Mouse (Mus musculus): ENCODE measurements around the gene Chrnd.
A peak's percentile ranks its signal among the peaks of the same experiment; 100 is the strongest.

The Chrnd gene

DNA sequence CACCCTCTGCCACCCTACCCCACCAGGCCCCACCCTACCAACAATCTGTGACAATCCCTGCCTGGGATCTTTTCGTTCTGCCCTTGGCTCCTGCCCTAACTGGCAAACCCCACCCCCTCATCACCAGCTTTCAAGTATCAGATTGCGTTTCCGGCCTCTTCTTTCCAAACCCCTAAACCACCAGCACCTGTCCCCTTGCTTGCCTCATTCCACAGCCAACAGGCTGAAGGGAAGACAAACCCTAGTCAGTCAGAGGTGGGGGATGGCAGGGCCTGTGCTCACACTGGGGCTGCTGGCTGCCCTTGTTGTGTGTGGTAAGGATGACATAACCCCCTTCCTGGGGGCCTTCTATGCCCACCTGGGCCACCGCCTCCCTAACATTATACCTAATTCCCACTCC lies at the start of gene Chrnd:
TSS of gene Chrnd (plus strand) at position 179 of the 400 bp plus-strand sequence.
- H3K4me3 ChIP-seq (replicated peaks; ENCODE audit: low read length) = peak within 1 kb of the TSS; percentile 46; the same call in 1 of the 2 replicates
- peaks cover 57% of the 10 kb centered on the region for H3K27me3 ChIP-seq (ENCODE audit: insufficient read depth, low read length)
- H3K36me3 ChIP-seq (ENCODE audit: insufficient read depth, low read length) = no peaks in the 10 kb centered on the region
- H3K4me1 ChIP-seq (replicated peaks; ENCODE audit: low read depth, low read length) = peaks cover 49% of the 10 kb centered on the region
- no peaks in the 10 kb centered on the region for H3K9me3 ChIP-seq (ENCODE audit: low read length)
- TF ChIP-seq CTCF (conservative IDR thresholded peaks at IDR 0.05; ENCODE audit: low read length) (no peak), POU5F1 (IDR thresholded peaks at IDR 0.05; ENCODE audit: borderline replicate concordance, low read length) (no peak)

DNA sequence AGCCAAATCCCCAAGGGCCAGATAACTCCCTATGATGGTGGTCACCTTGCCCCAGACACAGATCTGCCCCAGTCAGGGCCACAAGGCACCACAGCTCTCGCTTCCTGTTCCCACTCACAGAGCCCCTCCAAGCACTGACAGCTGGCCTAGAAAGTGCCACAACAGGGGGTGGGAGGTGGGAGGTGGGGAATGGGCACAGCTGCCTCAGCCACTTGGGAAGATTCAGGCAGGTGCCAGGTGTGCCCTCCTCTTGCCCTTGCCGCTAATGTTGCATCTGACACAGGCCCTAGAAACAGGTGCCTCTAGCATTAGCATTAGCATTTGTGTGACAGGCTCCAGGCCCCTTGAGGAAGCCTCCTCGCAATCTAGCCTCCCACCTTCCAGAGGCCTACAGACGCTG lies 48.9 kb upstream of the Chrnd start:
- H3K4me1 ChIP-seq (replicated peaks; ENCODE audit: low read depth, low read length) = no peaks in the 10 kb centered on the region
- TF ChIP-seq NANOG (IDR thresholded peaks at IDR 0.05; ENCODE audit: borderline replicate concordance, low read length) (no peak), CTCF (conservative IDR thresholded peaks at IDR 0.05; ENCODE audit: low read length) (no peak), POU5F1 (IDR thresholded peaks at IDR 0.05; ENCODE audit: borderline replicate concordance, low read length) (no peak)
- H3K4me3 ChIP-seq (replicated peaks; ENCODE audit: low read length) = peak overlapping the region; percentile 20; the same call in 1 of the 2 replicates
- no peaks in the 10 kb centered on the region for H3K36me3 ChIP-seq (ENCODE audit: insufficient read depth, low read length)
- H3K27me3 ChIP-seq (ENCODE audit: insufficient read depth, low read length) = peaks cover 16% of the 10 kb centered on the region
- peaks cover 33% of the 10 kb centered on the region for H3K9me3 ChIP-seq (ENCODE audit: low read length)

DNA sequence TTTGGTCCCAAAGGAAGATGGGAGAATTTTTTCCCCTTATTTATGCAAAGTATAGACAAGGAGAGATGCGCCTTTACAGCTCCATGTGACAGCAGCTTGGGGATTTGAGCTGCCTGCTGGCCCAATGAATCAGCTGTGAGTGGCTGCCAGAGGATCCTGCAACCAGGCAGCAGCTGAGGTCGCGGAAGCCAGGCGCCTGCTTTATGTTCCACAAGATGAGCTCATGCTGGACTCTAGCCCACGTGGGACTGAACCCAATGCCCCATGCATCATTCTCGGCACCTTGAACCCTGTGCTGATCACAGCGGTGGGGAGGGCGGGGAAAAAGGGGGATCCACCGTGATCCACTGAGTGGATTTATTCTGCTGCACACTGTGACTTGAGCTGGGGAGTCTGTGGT lies 48.0 kb upstream of the Chrnd start:
- TF ChIP-seq CTCF (conservative IDR thresholded peaks at IDR 0.05; ENCODE audit: low read length) = no peak
- no peak for TF ChIP-seq POU5F1 (IDR thresholded peaks at IDR 0.05; ENCODE audit: borderline replicate concordance, low read length)
- TF ChIP-seq NANOG (IDR thresholded peaks at IDR 0.05; ENCODE audit: borderline replicate concordance, low read length) = no peak

DNA sequence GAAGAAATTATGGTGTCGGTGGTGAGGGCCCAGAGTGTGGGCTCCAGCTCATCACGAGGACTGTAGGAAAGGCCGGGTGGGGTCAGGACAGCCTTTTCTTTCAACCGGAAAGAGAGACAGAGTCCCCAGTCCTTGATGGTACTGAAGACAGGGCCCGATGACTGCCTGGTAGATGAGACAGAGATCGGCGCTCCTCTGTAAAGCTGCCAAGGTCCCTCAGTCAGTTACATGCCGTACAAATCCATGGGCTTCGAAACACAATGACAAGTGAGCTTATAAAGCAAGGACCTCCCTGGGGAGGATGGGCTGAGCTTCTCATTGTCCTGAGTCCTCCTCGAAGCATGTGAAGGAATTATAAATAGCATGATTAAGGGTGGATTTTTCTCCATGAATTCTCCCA lies 47.3 kb upstream of the Chrnd start:
- H3K4me1 ChIP-seq (replicated peaks; ENCODE audit: low read depth, low read length) = no peaks in the 10 kb centered on the region
- peaks cover 32% of the 10 kb centered on the region for H3K27me3 ChIP-seq (ENCODE audit: insufficient read depth, low read length)
- no peak overlapping the region for H3K4me3 ChIP-seq (replicated peaks; ENCODE audit: low read length)
- TF ChIP-seq POU5F1 (IDR thresholded peaks at IDR 0.05; ENCODE audit: borderline replicate concordance, low read length) = no peak
- H3K36me3 ChIP-seq (ENCODE audit: insufficient read depth, low read length) = no peaks in the 10 kb centered on the region
- peaks cover 33% of the 10 kb centered on the region for H3K9me3 ChIP-seq (ENCODE audit: low read length)

More for the DNA sequence above, 48.0 kb upstream of the Chrnd start:
- Histone ChIP-seq H3K4me3 (replicated peaks; ENCODE audit: low read length) (no peak overlapping the region), H3K9me3 (ENCODE audit: low read length) (peaks cover 33% of the 10 kb centered on the region), H3K4me1 (replicated peaks; ENCODE audit: low read depth, low read length) (no peaks in the 10 kb centered on the region), H3K36me3 (ENCODE audit: insufficient read depth, low read length) (no peaks in the 10 kb centered on the region), H3K27me3 (ENCODE audit: insufficient read depth, low read length) (peaks cover 25% of the 10 kb centered on the region)

DNA sequence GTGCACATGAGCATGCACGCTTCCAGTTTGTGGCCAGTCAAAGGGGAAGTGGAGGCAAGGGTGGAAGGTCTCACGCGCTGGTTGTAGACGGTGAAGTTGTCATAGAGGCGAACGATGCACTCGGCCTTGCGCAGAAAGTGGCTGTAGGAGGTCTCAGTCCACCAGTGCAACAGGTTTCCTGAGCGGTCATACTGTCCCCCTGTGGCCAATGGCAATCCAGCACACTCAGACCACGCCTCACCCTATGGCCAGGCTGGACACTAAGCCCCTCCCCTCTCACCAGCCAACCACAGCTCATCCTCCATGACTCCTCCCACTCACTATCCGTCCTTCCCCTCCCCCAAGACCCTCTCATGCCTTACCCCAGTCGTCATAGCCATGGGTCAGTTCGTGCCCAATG lies 41.0 kb upstream of the Chrnd start:
- peaks cover 14% of the 10 kb centered on the region for H3K4me1 ChIP-seq (replicated peaks; ENCODE audit: low read depth, low read length)
- H3K27me3 ChIP-seq (ENCODE audit: insufficient read depth, low read length) = peaks cover 89% of the 10 kb centered on the region
- no peak for TF ChIP-seq POU5F1 (IDR thresholded peaks at IDR 0.05; ENCODE audit: borderline replicate concordance, low read length)
- no peak for TF ChIP-seq CTCF (conservative IDR thresholded peaks at IDR 0.05; ENCODE audit: low read length)
- no peak for TF ChIP-seq NANOG (IDR thresholded peaks at IDR 0.05; ENCODE audit: borderline replicate concordance, low read length)

DNA sequence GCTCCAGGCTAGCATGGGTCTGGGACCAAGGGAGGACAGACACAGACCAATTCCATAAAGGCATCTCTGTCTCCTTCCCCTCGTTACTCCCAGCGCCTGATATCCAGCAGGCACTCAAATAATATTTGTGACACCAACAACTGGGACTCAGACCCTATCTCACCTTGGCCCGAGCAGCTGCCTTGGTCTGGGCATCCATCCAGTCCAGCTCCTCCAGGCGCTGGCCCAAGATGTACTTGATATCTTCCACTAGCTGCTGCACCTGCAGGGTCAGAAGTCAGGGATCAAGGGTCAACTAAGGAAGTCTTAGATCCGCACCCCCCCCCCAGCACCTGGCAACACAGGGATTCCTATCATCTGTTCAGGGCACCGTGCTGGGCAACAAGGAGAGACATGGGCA lies 39.1 kb upstream of the Chrnd start:
- H3K4me1 ChIP-seq (replicated peaks; ENCODE audit: low read depth, low read length) = peaks cover 27% of the 10 kb centered on the region
- H3K4me3 ChIP-seq (replicated peaks; ENCODE audit: low read length) = no peak overlapping the region
- no peak for TF ChIP-seq POU5F1 (IDR thresholded peaks at IDR 0.05; ENCODE audit: borderline replicate concordance, low read length)
- TF ChIP-seq CTCF (conservative IDR thresholded peaks at IDR 0.05; ENCODE audit: low read length) = no peak
- no peak for TF ChIP-seq NANOG (IDR thresholded peaks at IDR 0.05; ENCODE audit: borderline replicate concordance, low read length)
- peaks cover 98% of the 10 kb centered on the region for H3K27me3 ChIP-seq (ENCODE audit: insufficient read depth, low read length)
- peaks cover 2% of the 10 kb centered on the region; the same call in 1 of the 2 replicates for H3K9me3 ChIP-seq (ENCODE audit: low read length)
- H3K36me3 ChIP-seq (ENCODE audit: insufficient read depth, low read length) = no peaks in the 10 kb centered on the region

More for the DNA sequence above, 41.0 kb upstream of the Chrnd start:
- H3K4me3 ChIP-seq (replicated peaks; ENCODE audit: low read length) = no peak overlapping the region
- peaks cover 2% of the 10 kb centered on the region; the same call in 1 of the 2 replicates for H3K9me3 ChIP-seq (ENCODE audit: low read length)
- no peaks in the 10 kb centered on the region for H3K36me3 ChIP-seq (ENCODE audit: insufficient read depth, low read length)

DNA sequence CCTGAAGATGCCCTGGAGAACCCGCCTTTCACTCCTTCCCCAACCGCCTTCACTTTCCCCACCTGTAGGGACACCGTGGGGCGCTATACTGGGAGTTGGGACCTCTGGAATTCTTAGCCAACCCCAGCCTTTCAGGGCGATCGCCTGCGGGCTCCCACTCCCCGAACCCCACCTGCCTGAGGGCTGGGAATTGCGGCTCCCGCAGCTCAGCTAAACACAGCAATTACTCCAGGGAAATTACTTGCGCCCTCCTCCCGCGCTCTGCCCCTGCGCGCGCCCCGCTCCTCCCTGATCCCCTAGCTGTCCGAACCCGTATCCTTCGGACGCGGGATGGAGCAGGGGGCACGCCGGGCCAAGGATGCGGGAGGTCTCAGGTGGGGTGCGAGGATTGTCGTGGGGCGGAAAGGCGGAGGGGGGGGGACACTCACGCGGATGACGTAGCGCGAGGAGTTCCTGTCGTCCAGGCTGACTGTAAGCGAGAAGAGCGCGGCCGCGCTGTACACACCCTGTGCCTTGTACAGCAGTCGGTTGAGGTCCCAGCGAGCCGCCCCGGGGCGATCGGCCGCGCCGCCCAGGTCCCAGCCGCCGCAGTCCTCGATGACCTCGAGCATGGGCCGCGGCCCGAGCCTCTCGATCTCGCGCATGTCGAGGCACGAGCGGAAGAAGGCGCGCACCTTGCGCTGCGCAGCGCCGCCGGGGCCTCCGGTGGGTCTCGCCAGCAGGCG lies 36.5 kb upstream of the Chrnd start:
- TF ChIP-seq NANOG (IDR thresholded peaks at IDR 0.05; ENCODE audit: borderline replicate concordance, low read length) (no peak), CTCF (conservative IDR thresholded peaks at IDR 0.05; ENCODE audit: low read length) (no peak), POU5F1 (IDR thresholded peaks at IDR 0.05; ENCODE audit: borderline replicate concordance, low read length) (no peak)
- Histone ChIP-seq H3K4me1 (replicated peaks; ENCODE audit: low read depth, low read length) (peaks cover 33% of the 10 kb centered on the region), H3K9me3 (ENCODE audit: low read length) (peaks cover 15% of the 10 kb centered on the region; the same call in 1 of the 2 replicates), H3K4me3 (replicated peaks; ENCODE audit: low read length) (peak overlapping the region; percentile 73), H3K27me3 (ENCODE audit: insufficient read depth, low read length) (peaks cover 100% of the 10 kb centered on the region), H3K36me3 (ENCODE audit: insufficient read depth, low read length) (no peaks in the 10 kb centered on the region)

DNA sequence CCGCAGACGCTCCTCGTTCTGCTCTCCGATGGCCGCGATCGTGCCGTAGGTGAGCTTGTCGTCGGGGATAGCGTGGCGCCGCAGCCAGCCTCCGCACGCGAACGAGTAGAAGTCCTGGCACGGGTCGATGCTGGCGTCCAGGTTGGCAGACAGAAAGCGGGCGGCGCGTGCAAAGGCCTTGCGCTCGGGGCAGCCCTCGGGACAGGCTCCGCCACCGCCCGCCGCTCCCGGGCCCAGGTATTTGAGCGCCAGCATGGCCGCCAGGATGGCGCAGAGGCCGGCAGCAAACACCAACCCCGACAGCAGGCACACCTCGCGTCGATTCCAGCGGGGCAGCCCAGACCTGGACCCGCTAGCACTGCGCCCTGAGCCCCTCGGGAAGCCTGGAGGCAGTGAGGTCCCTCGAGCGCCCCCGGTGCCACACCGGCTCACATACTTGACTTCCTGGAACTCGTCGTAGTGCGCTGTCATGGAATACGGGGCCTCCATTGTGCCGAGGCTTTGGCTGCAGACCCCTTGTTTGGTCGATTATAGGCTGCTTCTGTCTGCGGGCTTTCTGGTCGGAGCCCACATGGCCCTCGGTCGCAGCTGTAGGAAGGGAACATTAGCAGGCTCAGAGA lies 35.8 kb upstream of the Chrnd start:
- Histone ChIP-seq H3K27me3 (ENCODE audit: insufficient read depth, low read length) (peaks cover 98% of the 10 kb centered on the region), H3K9me3 (ENCODE audit: low read length) (peaks cover 15% of the 10 kb centered on the region; the same call in 1 of the 2 replicates), H3K36me3 (ENCODE audit: insufficient read depth, low read length) (no peaks in the 10 kb centered on the region), H3K4me1 (replicated peaks; ENCODE audit: low read depth, low read length) (peaks cover 33% of the 10 kb centered on the region), H3K4me3 (replicated peaks; ENCODE audit: low read length) (peak overlapping the region; percentile 73)
- TF ChIP-seq CTCF (conservative IDR thresholded peaks at IDR 0.05; ENCODE audit: low read length) (no peak), NANOG (IDR thresholded peaks at IDR 0.05; ENCODE audit: borderline replicate concordance, low read length) (no peak), POU5F1 (IDR thresholded peaks at IDR 0.05; ENCODE audit: borderline replicate concordance, low read length) (no peak)
